Mouse (Mus musculus) midbrain, embryonic 11.5 days (tissue): ENCODE measurements around the gene Stac. TPM values are rescaled to one million over a fixed set of nuclear protein-coding genes. Genes with fewer than 3 reads are reported as not detected.

Experiments used
- ATAC-seq: fragments of 200-750 bp; cut with Nextera tagmentation; 2 replicates; pipeline ENCODE4 v1.8.0; 2017; ENCODE audit warnings: moderate TSS enrichment, moderate library complexity; ENCODE audit not compliant: low FRiP score
- DNase-seq: peaks from one replicate; pipeline ENCODE4 v3.0.0; 2015; ENCODE audit warnings: low spot score; ENCODE audit errors: missing footprints
- H3K27ac ChIP-seq: fragments of 300-500 bp; sonication (generic); 2 replicates; pipeline ENCODE4 v1.5.1; 2014; ENCODE audit warnings: low read depth, low read length
- H3K27me3 ChIP-seq: fragments of 300-500 bp; sonication (generic); 2 replicates; pipeline ENCODE4 v1.6.1; 2014; ENCODE audit warnings: mild to moderate bottlenecking, low read length, moderate library complexity, mixed read lengths; ENCODE audit not compliant: control insufficient read depth, insufficient read depth
- H3K36me3 ChIP-seq: fragments of 300-500 bp; sonication (generic); 2 replicates; pipeline ENCODE4 v1.6.1; 2014; ENCODE audit warnings: mild to moderate bottlenecking, low read length, moderate library complexity, mixed read lengths; ENCODE audit not compliant: control insufficient read depth, insufficient read depth
- H3K4me1 ChIP-seq: fragments of 300-500 bp; sonication (generic); 2 replicates; pipeline ENCODE4 v1.6.1; 2014; ENCODE audit warnings: low read length; ENCODE audit not compliant: control insufficient read depth, insufficient read depth
- H3K4me2 ChIP-seq: fragments of 300-500 bp; sonication (generic); 2 replicates; pipeline ENCODE4 v1.6.1; 2014; ENCODE audit warnings: mild to moderate bottlenecking, moderate library complexity
- H3K4me3 ChIP-seq: fragments of 300-500 bp; sonication (generic); 2 replicates; pipeline ENCODE4 v1.5.1; 2014; ENCODE audit warnings: low read depth, low read length
- H3K9ac ChIP-seq: fragments of 300-500 bp; sonication (generic); 2 replicates; pipeline ENCODE4 v1.6.1; 2014; ENCODE audit warnings: low read length
- H3K9me3 ChIP-seq: fragments of 300-500 bp; sonication (generic); 2 replicates; pipeline ENCODE4 v1.6.1; 2016; ENCODE audit warnings: low read length; ENCODE audit not compliant: control insufficient read depth
- WGBS: fragments of 180-500 bp; shearing (Covaris S2); extraction: QIAGEN DNeasy Blood & Tissue Kit; methylation state at CpG from one replicate; pipeline ENCODE4 v1.1.7; 2014; 5-methylcytosine and 5-hydroxymethylcytosine counted together
- polyA plus RNA-seq: library from polyadenylated mRNA; unstranded; fragments of >200 nt; fragmentation: Nextera tagmentation; extraction: Ambion mirVana; gene quantifications from 2 replicates; pipeline ENCODE4 v1.2.1, GENCODE M21; 2014

Gene Stac
- polyA plus RNA-seq, 1 experiment from 2014 or later, result 0.34 TPM

- H3K36me3 ChIP-seq, result no peaks in the 10 kb centered on the region
- H3K4me3 ChIP-seq, result no peak overlapping the region
- ATAC-seq (no peak), DNase-seq (no peak)
- H3K4me1 ChIP-seq, result no peaks in the 10 kb centered on the region
- no peaks in the 10 kb centered on the region for H3K27me3 ChIP-seq
- WGBS, result 68% methylated on average over 4 of the region's 4 CpGs
- no peak overlapping the region for H3K9ac ChIP-seq
- no peak overlapping the region for H3K27ac ChIP-seq
- H3K9me3 ChIP-seq, result no peaks in the 10 kb centered on the region
- H3K4me2 ChIP-seq, result no peak overlapping the region
Observed at GRCm38 (mm10) chr9:111632833-111633232, 57.3 kb downstream of the Stac start.

- no peak overlapping the region for H3K9ac ChIP-seq
- no peak for DNase-seq
- no peak overlapping the region for H3K4me2 ChIP-seq
- no peaks in the 10 kb centered on the region for H3K9me3 ChIP-seq
- no peak for ATAC-seq
- WGBS, result 91% methylated on average over 2 of the region's 2 CpGs
- no peak overlapping the region for H3K27ac ChIP-seq
- no peaks in the 10 kb centered on the region for H3K36me3 ChIP-seq
- no peak overlapping the region for H3K4me3 ChIP-seq
- no peaks in the 10 kb centered on the region for H3K4me1 ChIP-seq
- no peaks in the 10 kb centered on the region for H3K27me3 ChIP-seq
Observed at GRCm38 (mm10) chr9:111621191-111621590, 69.0 kb downstream of the Stac start.

GRCm38 (mm10) chr9:111611341-111611740, 78.8 kb downstream of the Stac start:
- Histone ChIP-seq H3K9ac (no peak overlapping the region), H3K36me3 (no peaks in the 10 kb centered on the region), H3K4me1 (no peaks in the 10 kb centered on the region), H3K27ac (no peak overlapping the region), H3K27me3 (no peaks in the 10 kb centered on the region), H3K4me2 (no peak overlapping the region), H3K9me3 (no peaks in the 10 kb centered on the region), H3K4me3 (no peak overlapping the region)
- DNase-seq (no peak), ATAC-seq (no peak)
- whole genome bisulfite sequencing, result 87% methylated on average over 3 of the region's 3 CpGs

- no peak overlapping the region for H3K9ac ChIP-seq
- H3K4me2 ChIP-seq, result no peak overlapping the region
- no peak for ATAC-seq
- DNase-seq, result no peak
- no peaks in the 10 kb centered on the region for H3K4me1 ChIP-seq
- H3K27me3 ChIP-seq, result no peaks in the 10 kb centered on the region
- no peak overlapping the region for H3K4me3 ChIP-seq
- no peak overlapping the region for H3K27ac ChIP-seq
- no peaks in the 10 kb centered on the region for H3K9me3 ChIP-seq
- 79% methylated on average over 6 of the region's 6 CpGs for WGBS
- H3K36me3 ChIP-seq, result no peaks in the 10 kb centered on the region
Observed at GRCm38 (mm10) chr9:111608762-111609161, 81.4 kb downstream of the Stac start.

- Histone ChIP-seq H3K4me3 (no peak overlapping the region), H3K27ac (no peak overlapping the region), H3K27me3 (no peaks in the 10 kb centered on the region), H3K9me3 (no peaks in the 10 kb centered on the region), H3K4me2 (no peak overlapping the region), H3K36me3 (no peaks in the 10 kb centered on the region), H3K4me1 (no peaks in the 10 kb centered on the region), H3K9ac (no peak overlapping the region)
- 90% methylated on average over 8 of the region's 8 CpGs for WGBS
- DNase-seq (no peak), ATAC-seq (no peak)
Observed at GRCm38 (mm10) chr9:111606603-111607002, 83.5 kb downstream of the Stac start.

GRCm38 (mm10) chr9:111587527-111587926, 102.6 kb downstream of the Stac start:
- no peak overlapping the region for H3K4me3 ChIP-seq
- H3K27ac ChIP-seq, result no peak overlapping the region
- H3K27me3 ChIP-seq, result no peaks in the 10 kb centered on the region
- ATAC-seq, result no peak
- no peaks in the 10 kb centered on the region for H3K9me3 ChIP-seq
- H3K9ac ChIP-seq, result no peak overlapping the region
- H3K4me2 ChIP-seq, result no peak overlapping the region
- 84% methylated on average over 2 of the region's 2 CpGs for WGBS
- no peak for DNase-seq
- no peaks in the 10 kb centered on the region for H3K4me1 ChIP-seq
- H3K36me3 ChIP-seq, result no peaks in the 10 kb centered on the region

- Histone ChIP-seq H3K4me1 (no peaks in the 10 kb centered on the region), H3K9me3 (no peaks in the 10 kb centered on the region), H3K4me3 (no peak overlapping the region), H3K27ac (no peak overlapping the region), H3K4me2 (no peak overlapping the region), H3K27me3 (no peaks in the 10 kb centered on the region), H3K9ac (no peak overlapping the region), H3K36me3 (no peaks in the 10 kb centered on the region)
- DNase-seq (no peak), ATAC-seq (no peak)
- WGBS, result 79% methylated on average over 9 of the region's 9 CpGs
Observed at GRCm38 (mm10) chr9:111578784-111579183, 111.4 kb downstream of the Stac start.

GRCm38 (mm10) chr9:111577453-111577852, 112.7 kb downstream of the Stac start:
- DNase-seq (no peak), ATAC-seq (no peak)
- H3K9ac ChIP-seq, result no peak overlapping the region
- H3K4me1 ChIP-seq, result no peaks in the 10 kb centered on the region
- 84% methylated on average over 6 of the region's 6 CpGs for WGBS
- H3K4me2 ChIP-seq, result no peak overlapping the region
- H3K36me3 ChIP-seq, result no peaks in the 10 kb centered on the region
- no peaks in the 10 kb centered on the region for H3K27me3 ChIP-seq
- no peak overlapping the region for H3K27ac ChIP-seq
- H3K4me3 ChIP-seq, result no peak overlapping the region
- no peaks in the 10 kb centered on the region for H3K9me3 ChIP-seq

- no peak for ATAC-seq
- Histone ChIP-seq H3K9me3 (no peaks in the 10 kb centered on the region), H3K27me3 (no peaks in the 10 kb centered on the region), H3K4me2 (no peak overlapping the region), H3K4me1 (no peaks in the 10 kb centered on the region), H3K36me3 (no peaks in the 10 kb centered on the region), H3K4me3 (no peak overlapping the region), H3K27ac (no peak overlapping the region), H3K9ac (no peak overlapping the region)
- 31% methylated on average over 4 of the region's 4 CpGs for WGBS
- no peak for DNase-seq
Observed at GRCm38 (mm10) chr9:111575889-111576288, 114.3 kb downstream of the Stac start.

- WGBS, result 95% methylated on average over 5 of the region's 5 CpGs
- ATAC-seq (no peak), DNase-seq (no peak)
- H3K4me2 ChIP-seq, result no peak overlapping the region
- H3K36me3 ChIP-seq, result no peaks in the 10 kb centered on the region
- H3K9me3 ChIP-seq, result no peaks in the 10 kb centered on the region
- H3K4me3 ChIP-seq, result no peak overlapping the region
- H3K27me3 ChIP-seq, result no peaks in the 10 kb centered on the region
- H3K4me1 ChIP-seq, result no peaks in the 10 kb centered on the region
- no peak overlapping the region for H3K27ac ChIP-seq
- no peak overlapping the region for H3K9ac ChIP-seq
Observed at GRCm38 (mm10) chr9:111573836-111574235, 116.3 kb downstream of the Stac start.
